Mouse (Mus musculus) liver, embryonic 11.5 days (tissue): ENCODE measurements around the gene Eif2ak3. TPM values are rescaled to one million over a fixed set of nuclear protein-coding genes. Genes with fewer than 3 reads are reported as not detected.
"Not testable (repeated sequence)": the region's sequence is repeated elsewhere in the genome, so short reads cannot be mapped to it uniquely, and the experiment has no call there.

Source experiments
- ATAC-seq: fragments of 200-750 bp; cut with Nextera tagmentation; replicated peaks from 2 replicates; pipeline ENCODE4 v1.8.0; 2017; ENCODE audit warnings: moderate number of reproducible peaks, mild to moderate bottlenecking, moderate TSS enrichment, moderate library complexity; ENCODE audit not compliant: low FRiP score
- DNase-seq: peaks from one replicate; pipeline ENCODE4 v3.0.0-alpha.2; 2017; ENCODE audit warnings: low spot score
- H3K27ac ChIP-seq: fragments of 300-500 bp; sonication (generic); 2 replicates; pipeline ENCODE4 v1.5.1; 2014; ENCODE audit warnings: mild to moderate bottlenecking, low read depth, low read length, control low read depth
- H3K27me3 ChIP-seq: fragments of 300-500 bp; sonication (generic); replicated peaks from 2 replicates; pipeline ENCODE4 v1.6.1; 2014; ENCODE audit warnings: low read length, mixed read lengths; ENCODE audit not compliant: control insufficient read depth, insufficient read depth
- H3K36me3 ChIP-seq: fragments of 300-500 bp; sonication (generic); 2 replicates; pipeline ENCODE4 v1.6.1; 2014; ENCODE audit warnings: mild to moderate bottlenecking, low read length, moderate library complexity, mixed read lengths; ENCODE audit not compliant: control insufficient read depth, insufficient read depth
- H3K4me1 ChIP-seq: fragments of 300-500 bp; sonication (generic); replicated peaks from 2 replicates; pipeline ENCODE4 v1.6.1; 2014; ENCODE audit warnings: low read length, mixed read lengths; ENCODE audit not compliant: control insufficient read depth, insufficient read depth
- H3K4me2 ChIP-seq: fragments of 300-500 bp; sonication (generic); 2 replicates; pipeline ENCODE4 v1.6.1; 2014; ENCODE audit warnings: mild to moderate bottlenecking, control low read depth, moderate library complexity
- H3K4me3 ChIP-seq: fragments of 300-500 bp; sonication (generic); 2 replicates; pipeline ENCODE4 v1.5.1; 2014; ENCODE audit warnings: low read depth, low read length, control low read depth
- H3K9ac ChIP-seq: fragments of 300-500 bp; sonication (generic); 2 replicates; pipeline ENCODE4 v1.6.1; 2014; ENCODE audit warnings: low read depth, low read length, control low read depth
- H3K9me3 ChIP-seq: fragments of 300-500 bp; sonication (generic); 2 replicates; pipeline ENCODE4 v1.6.1; 2016; ENCODE audit warnings: low read length, inconsistent platforms, mixed read lengths; ENCODE audit not compliant: control insufficient read depth
- WGBS: fragments of 180-500 bp; shearing (Covaris S2); extraction: QIAGEN DNeasy Blood & Tissue Kit; methylation state at CpG from one replicate; pipeline ENCODE4 v1.1.7; 2014; 5-methylcytosine and 5-hydroxymethylcytosine counted together
- polyA plus RNA-seq: library from polyadenylated mRNA; unstranded; fragments of >200 nt; fragmentation: Nextera tagmentation; extraction: Ambion mirVana; gene quantifications from 2 replicates; pipeline ENCODE4 v1.2.1, GENCODE M21; 2014

The Eif2ak3 gene
- polyA plus RNA-seq, 1 experiment from 2014 or later, result 7.4 TPM

GRCm38 (mm10) chr6:70811557-70812525, 32.5 kb upstream of the Eif2ak3 start:
- no peaks in the 10 kb centered on the region for H3K9me3 ChIP-seq
- DNase-seq (peak; percentile 47), ATAC-seq (no peak)
- no peaks in the 10 kb centered on the region for H3K27me3 ChIP-seq
- no peaks in the 10 kb centered on the region for H3K36me3 ChIP-seq
- H3K27ac ChIP-seq, result no peak overlapping the region
- 0 out of 2 replicates have a peak, but pooled peaks cover 2% of the 10 kb centered on the region for H3K4me1 ChIP-seq
- no peak overlapping the region for H3K4me3 ChIP-seq
- 16% methylated on average over 6 of the region's 6 CpGs for WGBS
- H3K9ac ChIP-seq, result no peak overlapping the region
- H3K4me2 ChIP-seq, result no peak overlapping the region

DNA sequence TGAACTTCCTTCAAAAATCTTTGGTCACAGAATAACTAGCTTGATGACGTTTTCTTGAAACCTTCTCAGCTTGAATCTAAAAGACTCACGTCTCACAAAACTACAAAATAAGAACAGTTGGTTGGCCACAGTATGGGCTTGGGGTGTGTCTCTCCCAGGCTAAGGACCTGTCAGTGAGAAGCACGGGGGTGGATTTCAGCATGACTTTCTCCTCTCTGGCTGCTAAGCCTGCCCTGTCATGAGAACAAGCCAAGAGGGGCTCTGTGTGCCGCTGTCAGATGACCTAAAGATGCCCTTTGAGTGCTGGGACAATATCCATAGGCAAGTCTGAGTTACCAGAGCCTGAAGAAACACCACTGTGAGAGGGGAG, 31.8 kb upstream of the Eif2ak3 start:
- Histone ChIP-seq H3K4me3 (no peak overlapping the region), H3K9me3 (no peaks in the 10 kb centered on the region), H3K9ac (no peak overlapping the region), H3K4me1 (0 out of 2 replicates have a peak, but pooled peaks cover 2% of the 10 kb centered on the region), H3K36me3 (no peaks in the 10 kb centered on the region), H3K27me3 (no peaks in the 10 kb centered on the region), H3K27ac (no peak overlapping the region), H3K4me2 (no peak overlapping the region)
- ATAC-seq (no peak), DNase-seq (no peak)
- WGBS, result 46% methylated on average over 4 of the region's 4 CpGs

DNA sequence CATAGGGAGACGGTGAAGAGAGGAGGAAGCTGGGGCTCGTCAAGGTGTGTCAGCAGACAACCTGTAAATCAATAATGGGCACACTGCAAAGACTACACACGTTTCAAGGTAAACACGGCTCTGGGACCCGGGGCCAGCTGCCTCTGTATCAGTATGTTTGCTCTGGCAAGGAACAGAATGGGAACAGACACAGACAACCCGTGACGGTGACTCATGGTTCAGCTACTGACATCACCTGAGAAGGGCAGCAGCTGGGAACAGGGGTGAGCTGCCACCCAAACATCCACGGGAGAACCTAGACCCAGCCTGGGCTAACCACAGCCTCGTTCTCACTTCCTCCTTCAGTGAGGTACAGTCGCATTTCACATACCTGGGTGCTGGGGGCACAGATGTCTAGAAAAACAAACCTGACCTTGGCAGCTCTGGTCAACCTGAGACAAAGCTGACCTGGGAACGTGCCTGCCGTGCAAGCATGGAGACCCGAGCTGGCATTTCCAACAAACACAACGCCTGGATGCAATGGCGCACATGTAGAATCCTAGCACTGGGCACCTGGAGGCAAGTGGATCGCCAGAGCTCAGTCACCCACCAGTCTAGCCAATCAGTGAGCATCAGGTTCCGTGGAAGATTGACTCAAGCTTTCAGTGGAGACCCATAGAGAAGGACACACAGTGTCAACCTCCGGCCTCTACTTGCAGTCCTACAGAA, 30.2 kb upstream of the Eif2ak3 start:
- no peak for ATAC-seq
- Histone ChIP-seq H3K36me3 (no peaks in the 10 kb centered on the region), H3K27ac (no peak overlapping the region), H3K4me1 (0 out of 2 replicates have a peak, but pooled peaks cover 2% of the 10 kb centered on the region), H3K9ac (no peak overlapping the region), H3K4me2 (no peak overlapping the region), H3K27me3 (no peaks in the 10 kb centered on the region), H3K4me3 (no peak overlapping the region), H3K9me3 (no peaks in the 10 kb centered on the region)
- WGBS, result 67% methylated on average over 18 of the region's 18 CpGs
- DNase-seq, result no peak

DNA sequence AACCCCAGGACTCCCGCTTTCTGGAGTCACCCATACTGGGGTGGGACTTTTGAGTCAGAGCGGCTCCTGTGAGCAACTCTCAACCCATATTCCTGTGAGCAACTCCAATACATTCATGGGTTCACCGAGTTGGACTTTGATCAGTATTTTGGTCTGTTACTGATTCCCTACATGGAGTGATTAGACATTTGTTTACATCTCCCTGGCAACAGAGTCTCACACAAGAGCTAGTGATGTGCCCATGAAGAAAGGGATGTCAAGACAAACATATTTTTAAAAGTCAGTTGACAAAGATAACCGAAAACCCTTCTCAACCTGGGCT, 29.7 kb upstream of the Eif2ak3 start:
- WGBS, result 85% methylated on average over 4 of the region's 4 CpGs

GRCm38 (mm10) chr6:70815471-70815870, 28.8 kb upstream of the Eif2ak3 start:
- H3K9ac ChIP-seq, result no peak overlapping the region
- no peaks in the 10 kb centered on the region for H3K36me3 ChIP-seq
- no peak overlapping the region for H3K4me3 ChIP-seq
- ATAC-seq (no peak), DNase-seq (no peak)
- no peak overlapping the region for H3K4me2 ChIP-seq
- no peak overlapping the region for H3K27ac ChIP-seq
- WGBS, result 74% methylated on average over 8 of the region's 8 CpGs
- H3K9me3 ChIP-seq, result no peaks in the 10 kb centered on the region
- H3K27me3 ChIP-seq, result no peaks in the 10 kb centered on the region
- H3K4me1 ChIP-seq, result 0 out of 2 replicates have a peak, but pooled peaks cover 2% of the 10 kb centered on the region

More for the DNA sequence above, 29.7 kb upstream of the Eif2ak3 start:
- Histone ChIP-seq H3K27ac (no peak overlapping the region), H3K9ac (no peak overlapping the region), H3K27me3 (no peaks in the 10 kb centered on the region), H3K4me2 (no peak overlapping the region), H3K36me3 (no peaks in the 10 kb centered on the region), H3K4me1 (0 out of 2 replicates have a peak, but pooled peaks cover 2% of the 10 kb centered on the region), H3K4me3 (no peak overlapping the region), H3K9me3 (no peaks in the 10 kb centered on the region)
- no peak for DNase-seq
- ATAC-seq, result no peak

DNA sequence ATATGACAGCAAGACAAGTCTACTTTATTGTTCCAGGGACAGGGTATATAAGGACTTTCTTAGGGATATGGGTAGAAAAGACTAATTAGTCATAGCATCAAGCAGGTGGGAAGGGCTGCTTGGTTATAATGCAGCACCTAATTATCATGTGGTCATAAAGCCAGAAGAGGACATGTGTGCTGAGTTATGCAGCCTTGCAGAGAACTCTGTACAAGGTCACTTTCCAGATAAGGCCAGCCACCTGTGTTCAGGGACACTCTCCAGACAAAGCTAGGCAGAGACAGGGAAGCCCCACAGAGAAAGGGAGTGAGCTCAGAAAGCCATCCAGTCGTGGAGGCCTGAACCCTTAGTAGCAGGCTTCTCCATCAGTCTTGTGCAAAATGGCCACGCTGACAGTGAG, 22.7 kb upstream of the Eif2ak3 start:
- peaks cover 7% of the 10 kb centered on the region; the same call in 1 of the 2 replicates for H3K4me1 ChIP-seq
- H3K9me3 ChIP-seq, result no peaks in the 10 kb centered on the region
- H3K27ac ChIP-seq, result no peak overlapping the region; the same call in 1 of the 2 replicates
- no peak overlapping the region for H3K4me3 ChIP-seq
- H3K36me3 ChIP-seq, result no peaks in the 10 kb centered on the region
- WGBS, result 68% methylated on average over 2 of the region's 2 CpGs
- no peak overlapping the region for H3K4me2 ChIP-seq
- ATAC-seq (no peak), DNase-seq (no peak)
- no peaks in the 10 kb centered on the region for H3K27me3 ChIP-seq
- no peak overlapping the region for H3K9ac ChIP-seq

DNA sequence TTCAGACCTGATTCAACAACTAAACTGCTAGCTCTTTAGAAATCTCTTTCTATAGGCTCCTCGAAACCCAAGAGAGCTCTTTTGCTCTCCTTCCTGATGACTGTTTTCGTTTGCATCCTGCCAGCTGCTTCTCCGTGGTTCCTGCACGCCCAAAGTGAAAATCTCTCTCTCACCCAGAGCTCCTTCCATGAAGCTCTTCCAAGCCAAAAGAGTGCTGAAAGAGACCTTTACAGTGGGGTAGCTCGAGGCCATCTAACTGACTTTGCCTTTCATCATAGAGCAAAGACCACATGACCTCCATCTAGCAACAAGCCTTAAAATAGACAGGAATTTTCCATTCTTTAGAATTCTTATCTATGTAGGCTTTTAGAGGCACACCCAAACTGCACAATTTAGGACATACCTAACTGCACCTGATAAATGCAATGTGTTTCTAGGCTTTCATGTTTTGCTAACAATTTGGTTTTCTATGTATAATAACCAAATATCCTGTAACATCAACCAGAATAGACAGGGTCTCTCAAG, 21.9 kb upstream of the Eif2ak3 start:
- DNase-seq, result no peak
- H3K27me3 ChIP-seq, result no peaks in the 10 kb centered on the region
- H3K4me1 ChIP-seq, result peaks cover 7% of the 10 kb centered on the region; the same call in 1 of the 2 replicates
- H3K27ac ChIP-seq, result no peak overlapping the region
- 0 out of 2 replicates have a peak, but pooled peaks have one; percentile 32 for ATAC-seq
- no peaks in the 10 kb centered on the region for H3K9me3 ChIP-seq
- no peak overlapping the region for H3K4me3 ChIP-seq
- no peak overlapping the region for H3K9ac ChIP-seq
- no peaks in the 10 kb centered on the region for H3K36me3 ChIP-seq
- 58% methylated on average over 5 of the region's 5 CpGs for WGBS
- 0 out of 2 replicates have a peak overlapping the region, but pooled peaks have one; percentile 23 for H3K4me2 ChIP-seq

DNA sequence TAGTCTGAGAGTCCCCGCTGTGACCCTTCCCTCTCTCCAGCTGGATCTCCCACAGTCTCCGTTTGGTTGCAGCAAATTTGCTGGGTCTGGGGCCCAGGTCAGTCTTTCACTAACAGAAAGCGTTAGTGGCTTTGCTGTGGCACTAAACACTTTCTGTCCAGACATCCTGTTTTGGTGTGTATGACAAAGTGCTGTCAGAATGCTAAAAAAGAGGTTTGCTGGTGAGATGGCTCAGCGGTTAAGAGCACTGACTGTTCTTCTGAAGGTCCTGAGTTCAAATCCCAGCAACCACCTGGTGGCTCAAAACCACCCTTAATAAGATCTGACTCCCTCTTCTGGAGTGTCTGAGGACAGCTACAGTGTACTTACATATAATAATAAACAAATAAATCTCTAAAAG, 21.0 kb upstream of the Eif2ak3 start:
- not testable (repeated sequence) for H3K36me3 ChIP-seq, H3K4me1 ChIP-seq, H3K4me2 ChIP-seq, DNase-seq, H3K9ac ChIP-seq, ATAC-seq, H3K27ac ChIP-seq, H3K27me3 ChIP-seq, H3K9me3 ChIP-seq, H3K4me3 ChIP-seq
- WGBS, result 85% methylated on average over 4 of the region's 4 CpGs
